Mouse (Mus musculus): ENCODE measurements around the gene Npm1. TPM values are rescaled to one million over a fixed set of nuclear protein-coding genes. Genes with fewer than 3 reads are reported as not detected.

Npm1 gene
- polyA plus RNA-seq (2012; rRNA removed; ENCODE audit: low replicate concordance), result 47.4 and 69.0 TPM in 2 replicates

DNA sequence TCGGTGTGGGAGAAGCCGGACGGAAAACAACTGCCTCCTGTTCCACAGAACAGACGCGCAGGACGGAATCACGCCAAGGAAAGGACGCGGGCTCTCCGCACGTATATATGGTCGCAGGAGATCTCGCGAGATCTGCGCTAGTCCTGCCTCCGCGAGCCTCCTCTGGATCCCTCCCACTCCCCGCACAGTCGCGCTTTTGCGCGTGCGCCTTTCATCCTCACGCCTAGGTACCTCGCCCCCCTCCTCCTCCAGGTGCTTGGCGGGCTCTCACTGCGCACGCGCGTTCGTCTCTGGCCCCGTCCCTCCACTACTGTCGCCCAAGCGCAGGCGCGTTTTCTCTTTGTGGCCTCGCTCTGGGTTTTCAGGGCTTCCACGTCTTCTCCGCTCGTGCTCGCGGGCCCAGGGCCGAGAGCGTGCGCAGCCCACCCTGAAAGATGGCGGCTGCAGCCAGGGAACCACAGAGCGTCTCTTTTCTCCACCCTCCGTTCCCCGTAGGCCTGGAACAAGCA, at the start of gene Npm1:
TSS of gene Npm1 (minus strand) at position 209 of the 509 bp plus-strand sequence.

DNA sequence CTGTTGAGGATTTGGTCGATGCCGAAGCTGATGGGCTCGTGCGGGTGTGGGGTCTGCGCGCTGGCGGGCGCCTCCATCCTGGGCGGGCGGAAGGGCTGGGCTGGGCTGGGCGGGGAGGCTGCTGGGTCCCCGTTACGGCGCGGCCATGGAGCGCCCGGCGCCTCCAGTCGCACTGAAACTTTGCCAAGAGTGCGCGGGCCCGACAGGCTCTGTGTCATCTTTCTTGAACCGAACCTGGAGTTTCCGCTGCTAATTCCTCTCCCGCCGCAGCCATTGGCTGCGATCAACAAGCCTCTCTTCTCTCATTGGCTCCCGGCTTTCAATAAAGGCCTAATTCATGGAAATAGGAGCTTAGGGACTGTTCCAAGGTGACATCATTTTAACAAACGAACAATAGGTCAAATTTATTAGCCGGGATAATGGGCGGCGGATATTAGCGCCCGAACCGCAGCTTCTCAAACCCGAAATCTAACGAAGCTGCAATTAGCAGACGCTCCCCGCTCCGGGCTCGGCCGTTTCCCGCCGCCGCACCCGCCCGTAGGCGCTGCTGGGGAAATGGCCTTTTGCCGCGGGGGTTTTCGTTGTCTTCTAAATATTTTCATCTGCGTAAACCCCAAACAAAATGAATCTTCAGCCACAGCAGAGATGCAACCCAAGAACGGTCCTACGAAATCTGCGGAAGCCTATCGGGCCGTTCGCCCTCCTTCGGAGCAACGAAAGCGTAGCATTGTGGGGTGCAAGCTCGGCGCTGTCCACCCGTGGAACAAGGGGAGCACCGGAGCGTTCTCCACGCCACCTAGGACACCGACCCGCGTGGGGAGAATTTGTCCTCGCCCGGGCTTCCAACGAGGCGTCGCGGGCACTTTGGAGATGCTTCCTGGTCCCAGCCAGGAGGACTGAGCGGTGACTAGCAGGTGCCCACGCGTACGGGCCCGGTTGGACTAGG, 40.6 kb upstream of the Npm1 start, which contains the start of gene Tlx3:
TSS of gene Tlx3 (minus strand) at position 207 of the 946 bp plus-strand sequence.

DNA sequence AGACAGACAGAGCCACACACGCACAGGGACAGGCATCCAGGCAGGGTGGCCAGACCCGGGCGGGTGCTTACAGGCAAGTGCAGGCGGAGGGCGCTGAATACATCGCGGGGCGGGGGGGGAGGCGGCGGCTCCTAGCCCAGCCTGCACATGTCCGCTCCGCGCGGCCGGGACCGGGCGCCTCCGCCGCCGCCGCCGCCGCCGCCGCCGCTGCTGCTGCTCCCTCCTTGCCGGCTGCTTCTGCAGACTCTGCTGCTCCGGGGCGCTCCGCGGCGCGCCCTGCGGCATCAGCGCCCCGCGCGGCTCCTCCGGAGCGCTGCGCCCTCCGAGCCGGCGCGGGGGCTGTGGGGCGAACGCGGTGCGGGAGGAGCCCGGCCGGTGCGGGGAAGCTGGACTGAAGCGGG, 15.8 kb downstream of the Npm1 start, which contains the start of gene Fgf18:
TSS of gene Fgf18 (minus strand) at position 230 of the 401 bp plus-strand sequence.

Other genes starting within 250 kb of the Npm1 start
- gene Fgf18, start 15.8 kb downstream of the Npm1 start, polyA plus RNA-seq (2012; rRNA removed; ENCODE audit: low replicate concordance), result 2.1 and 2.2 TPM in 2 replicates
- not detected in 2 replicates for gene Tlx3, start 40.4 kb upstream of the Npm1 start, polyA plus RNA-seq (2012; rRNA removed; ENCODE audit: low replicate concordance)
- not detected in 2 replicates for gene Gm12117, start 113.5 kb upstream of the Npm1 start, polyA plus RNA-seq (2012; rRNA removed; ENCODE audit: low replicate concordance)

Measured in mammary gland, adult 2 months (tissue).